Mouse (Mus musculus) forebrain, embryonic 12.5 days (tissue): ENCODE measurements around the gene Senp1. TPM values are rescaled to one million over a fixed set of nuclear protein-coding genes. Genes with fewer than 3 reads are reported as not detected.
A peak's percentile ranks its signal among the peaks of the same experiment; 100 is the strongest.

Experiments
- ATAC-seq: fragments of 200-750 bp; cut with Nextera tagmentation; 2 replicates; pipeline ENCODE4 v1.8.0; 2017; ENCODE audit warnings: moderate TSS enrichment; ENCODE audit not compliant: low FRiP score
- H3K27ac ChIP-seq: fragments of 300-500 bp; sonication (generic); 2 replicates; pipeline ENCODE4 v1.5.1; 2016; ENCODE audit warnings: mild to moderate bottlenecking
- H3K27me3 ChIP-seq: fragments of 300-500 bp; sonication (generic); 2 replicates; pipeline ENCODE4 v1.6.1; 2016; ENCODE audit warnings: mild to moderate bottlenecking
- H3K36me3 ChIP-seq: fragments of 300-500 bp; sonication (generic); replicated peaks from 2 replicates; pipeline ENCODE4 v1.6.1; 2016; ENCODE audit warnings: mild to moderate bottlenecking
- H3K4me1 ChIP-seq: fragments of 300-500 bp; sonication (generic); 2 replicates; pipeline ENCODE4 v1.6.1; 2016
- H3K4me2 ChIP-seq: fragments of 300-500 bp; sonication (generic); 2 replicates; pipeline ENCODE4 v1.6.1; 2016; ENCODE audit warnings: mild to moderate bottlenecking, moderate library complexity
- H3K4me3 ChIP-seq: fragments of 300-500 bp; sonication (generic); replicated peaks from 2 replicates; pipeline ENCODE4 v1.5.1; 2016; ENCODE audit warnings: mild to moderate bottlenecking
- H3K9ac ChIP-seq: fragments of 300-500 bp; sonication (generic); 2 replicates; pipeline ENCODE4 v1.6.1; 2016; ENCODE audit warnings: mild to moderate bottlenecking
- H3K9me3 ChIP-seq: fragments of 300-500 bp; sonication (generic); 2 replicates; pipeline ENCODE4 v1.6.1; 2016
- WGBS: fragments of 180-500 bp; shearing (Covaris S2); methylation state at CpG from one replicate; pipeline ENCODE4 v1.1.7; 2016; 5-methylcytosine and 5-hydroxymethylcytosine counted together
- polyA plus RNA-seq: library from polyadenylated mRNA; unstranded; fragments of >200 nt; fragmentation: Nextera tagmentation; extraction: Ambion mirVana; gene quantifications from 2 replicates; pipeline ENCODE4 v1.2.1, GENCODE M21; 2016

The Senp1 gene
- polyA plus RNA-seq, 1 experiment from 2014 or later, result 39.6 TPM

DNA sequence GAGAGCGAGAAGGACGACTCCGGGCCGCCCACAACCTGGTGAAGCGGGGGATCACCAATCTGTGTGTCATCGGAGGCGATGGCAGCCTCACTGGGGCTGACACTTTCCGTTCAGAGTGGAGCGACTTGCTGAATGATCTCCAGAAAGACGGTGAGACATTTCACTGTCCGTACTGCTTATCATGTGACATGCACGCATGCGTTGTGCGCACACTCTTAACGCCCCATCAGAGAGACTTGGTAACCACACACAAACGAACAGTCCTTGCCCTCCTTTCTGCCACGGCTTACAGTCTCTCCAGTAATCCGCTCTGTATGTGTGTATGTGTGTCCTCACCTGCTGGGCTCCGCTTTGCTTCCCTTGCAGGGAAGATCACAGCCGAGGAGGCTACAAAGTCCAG, 27.3 kb upstream of the Senp1 start:
- H3K27ac ChIP-seq, result no peak overlapping the region
- WGBS, result 94% methylated on average over 20 of the region's 20 CpGs
- no peaks in the 10 kb centered on the region for H3K9me3 ChIP-seq
- H3K9ac ChIP-seq, result no peak overlapping the region
- no peaks in the 10 kb centered on the region for H3K27me3 ChIP-seq
- no peak overlapping the region for H3K4me2 ChIP-seq
- H3K4me1 ChIP-seq, result no peaks in the 10 kb centered on the region
- no peak overlapping the region for H3K4me3 ChIP-seq
- ATAC-seq, result no peak
- peaks cover 73% of the 10 kb centered on the region for H3K36me3 ChIP-seq

GRCm38 (mm10) chr15:98119363-98119762, 25.8 kb upstream of the Senp1 start:
- no peak overlapping the region for H3K27ac ChIP-seq
- no peaks in the 10 kb centered on the region for H3K9me3 ChIP-seq
- H3K9ac ChIP-seq, result no peak overlapping the region
- H3K27me3 ChIP-seq, result no peaks in the 10 kb centered on the region
- WGBS, result 89% methylated on average over 12 of the region's 12 CpGs
- no peak overlapping the region for H3K4me2 ChIP-seq
- H3K4me1 ChIP-seq, result no peaks in the 10 kb centered on the region
- ATAC-seq, result no peak
- H3K4me3 ChIP-seq, result no peak overlapping the region
- peaks cover 67% of the 10 kb centered on the region for H3K36me3 ChIP-seq

- Histone ChIP-seq H3K9ac (no peak overlapping the region), H3K4me3 (no peak overlapping the region), H3K4me1 (no peaks in the 10 kb centered on the region), H3K4me2 (no peak overlapping the region), H3K27me3 (no peaks in the 10 kb centered on the region), H3K9me3 (no peaks in the 10 kb centered on the region), H3K27ac (no peak overlapping the region), H3K36me3 (peaks cover 49% of the 10 kb centered on the region)
- ATAC-seq, result no peak
- WGBS, result 91% methylated on average over 5 of the region's 5 CpGs
These were observed 22.7 kb upstream of the Senp1 start for GRCm38 (mm10) chr15:98116287-98116686.

- Histone ChIP-seq H3K4me1 (0 out of 2 replicates have a peak, but pooled peaks cover 3% of the 10 kb centered on the region), H3K9me3 (no peaks in the 10 kb centered on the region), H3K27ac (no peak overlapping the region), H3K4me2 (no peak overlapping the region), H3K9ac (no peak overlapping the region), H3K27me3 (no peaks in the 10 kb centered on the region), H3K4me3 (no peak overlapping the region), H3K36me3 (peaks cover 44% of the 10 kb centered on the region)
- 97% methylated on average over 9 of the region's 9 CpGs for WGBS
- ATAC-seq, result no peak
These were observed 22.2 kb upstream of the Senp1 start for GRCm38 (mm10) chr15:98115779-98116163.

DNA sequence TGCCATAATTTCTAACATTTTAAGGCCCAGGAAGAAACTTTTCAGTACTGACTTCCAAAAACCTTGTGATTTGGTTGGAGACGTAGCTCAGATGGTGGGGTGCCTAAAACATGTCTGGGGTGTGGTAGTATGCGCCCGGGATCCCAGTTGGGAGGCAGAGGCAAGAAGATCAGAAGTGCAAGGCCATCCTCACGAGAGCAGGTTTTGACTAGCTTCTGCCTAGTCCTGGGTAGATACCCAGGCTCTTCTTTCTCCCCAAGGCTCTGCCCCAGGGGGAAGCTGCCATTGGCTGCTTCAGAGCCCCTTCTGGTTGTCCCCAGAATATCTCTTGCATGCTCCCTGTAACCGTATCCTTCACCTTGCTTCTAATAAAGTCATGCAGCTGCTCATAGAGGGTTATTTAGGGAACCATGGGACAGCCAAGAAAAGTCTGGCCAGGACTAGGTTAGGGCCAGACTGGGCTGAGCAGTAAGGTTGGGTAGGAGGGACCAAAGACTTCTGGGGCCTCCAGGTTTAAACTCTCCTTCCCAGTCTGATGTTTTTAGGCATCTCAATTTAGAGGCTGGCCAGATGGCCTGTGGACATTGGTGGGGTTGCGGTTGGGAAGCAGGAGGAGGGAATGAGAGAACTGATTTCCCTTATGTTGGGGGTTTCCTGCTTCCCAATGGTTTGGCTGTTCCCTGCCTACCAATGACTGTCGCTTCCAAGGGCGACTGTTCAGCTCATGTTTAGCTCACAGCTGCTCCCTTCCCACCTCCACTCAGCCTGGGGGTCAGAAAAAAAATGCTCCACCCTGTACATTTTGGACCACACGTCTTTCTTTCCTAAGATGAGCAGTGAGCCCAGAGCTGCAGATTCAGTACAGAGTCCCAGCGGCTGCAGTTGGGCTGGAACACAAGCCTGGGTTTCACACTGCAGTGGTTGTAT, 21.6 kb upstream of the Senp1 start:
- ATAC-seq, result no peak
- Histone ChIP-seq H3K27ac (no peak overlapping the region), H3K9me3 (no peaks in the 10 kb centered on the region), H3K27me3 (no peaks in the 10 kb centered on the region), H3K36me3 (peaks cover 41% of the 10 kb centered on the region), H3K9ac (no peak overlapping the region), H3K4me3 (no peak overlapping the region), H3K4me1 (peaks cover 3% of the 10 kb centered on the region; the same call in 1 of the 2 replicates), H3K4me2 (no peak overlapping the region)
- WGBS, result 88% methylated on average over 10 of the region's 10 CpGs

GRCm38 (mm10) chr15:98114098-98114851, 20.7 kb upstream of the Senp1 start:
- H3K4me2 ChIP-seq, result no peak overlapping the region
- no peak for ATAC-seq
- H3K27me3 ChIP-seq, result no peaks in the 10 kb centered on the region
- H3K4me3 ChIP-seq, result no peak overlapping the region
- WGBS, result 83% methylated on average over 10 of the region's 10 CpGs
- H3K9me3 ChIP-seq, result no peaks in the 10 kb centered on the region
- H3K27ac ChIP-seq, result no peak overlapping the region
- H3K9ac ChIP-seq, result no peak overlapping the region
- peaks cover 10% of the 10 kb centered on the region for H3K4me1 ChIP-seq
- peaks cover 36% of the 10 kb centered on the region for H3K36me3 ChIP-seq

- H3K36me3 ChIP-seq, result peaks cover 20% of the 10 kb centered on the region
- H3K27me3 ChIP-seq, result no peaks in the 10 kb centered on the region
- no peak overlapping the region for H3K27ac ChIP-seq
- H3K9me3 ChIP-seq, result no peaks in the 10 kb centered on the region
- H3K4me2 ChIP-seq, result no peak overlapping the region
- no peak for ATAC-seq
- WGBS, result 79% methylated on average over 5 of the region's 5 CpGs
- peaks cover 26% of the 10 kb centered on the region for H3K4me1 ChIP-seq
- no peak overlapping the region for H3K4me3 ChIP-seq
- no peak overlapping the region for H3K9ac ChIP-seq
These were observed 18.2 kb upstream of the Senp1 start for GRCm38 (mm10) chr15:98111791-98112190.

GRCm38 (mm10) chr15:98108297-98109152, 15.0 kb upstream of the Senp1 start:
- H3K9ac ChIP-seq, result peak overlapping the region; percentile 84
- peaks cover 26% of the 10 kb centered on the region for H3K4me1 ChIP-seq

DNA sequence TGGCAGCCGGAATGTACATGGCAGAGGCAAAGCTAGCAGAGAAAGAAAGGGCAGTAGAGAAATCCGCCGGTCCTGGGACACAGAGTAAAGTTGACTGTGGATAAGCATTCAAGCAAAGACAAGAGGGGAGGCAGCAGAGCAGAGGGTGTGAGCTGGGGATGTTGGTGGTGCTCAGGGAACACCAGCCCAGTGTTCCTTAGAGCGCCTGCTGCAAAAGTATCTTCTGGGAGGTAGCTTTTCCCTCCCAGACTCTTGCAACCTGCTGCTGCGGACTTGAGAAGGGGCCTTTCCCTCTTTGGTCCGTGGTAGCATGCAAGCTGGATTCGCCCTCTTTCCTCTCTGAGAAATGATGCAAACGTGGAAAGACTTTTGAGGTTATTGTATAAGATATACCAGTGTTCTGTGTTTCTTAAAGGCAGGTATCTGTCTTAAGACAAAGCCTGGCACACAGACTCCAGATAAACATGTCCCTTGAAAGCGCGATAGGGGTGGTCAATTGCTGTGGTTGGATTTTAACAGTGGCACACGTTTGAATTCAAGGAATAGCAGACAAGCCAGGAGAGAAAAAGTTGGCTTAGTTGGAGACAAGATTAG, 14.3 kb upstream of the Senp1 start:
- peak overlapping the region; percentile 83; the same call in 1 of the 2 replicates for H3K27ac ChIP-seq
- peaks cover 26% of the 10 kb centered on the region for H3K4me1 ChIP-seq
- peak overlapping the region; percentile 74 for H3K4me2 ChIP-seq
- peak overlapping the region; percentile 54 for H3K4me3 ChIP-seq
- H3K9me3 ChIP-seq, result no peaks in the 10 kb centered on the region
- H3K9ac ChIP-seq, result peak overlapping the region; percentile 84
- peaks cover 9% of the 10 kb centered on the region for H3K36me3 ChIP-seq
- 40% methylated on average over 11 of the region's 11 CpGs for WGBS
- H3K27me3 ChIP-seq, result no peaks in the 10 kb centered on the region
- ATAC-seq, result no peak; the same call in 1 of the 2 replicates

More at GRCm38 (mm10) chr15:98108297-98109152, 15.0 kb upstream of the Senp1 start:
- peak overlapping the region; percentile 74 for H3K4me2 ChIP-seq
- peaks cover 13% of the 10 kb centered on the region for H3K36me3 ChIP-seq
- H3K27ac ChIP-seq, result peak overlapping the region; percentile 83
- peak overlapping the region; percentile 54 for H3K4me3 ChIP-seq
- WGBS, result 4% methylated on average over 37 of the region's 37 CpGs
- H3K9me3 ChIP-seq, result no peaks in the 10 kb centered on the region
- H3K27me3 ChIP-seq, result no peaks in the 10 kb centered on the region
- ATAC-seq, result peak; percentile 96

DNA sequence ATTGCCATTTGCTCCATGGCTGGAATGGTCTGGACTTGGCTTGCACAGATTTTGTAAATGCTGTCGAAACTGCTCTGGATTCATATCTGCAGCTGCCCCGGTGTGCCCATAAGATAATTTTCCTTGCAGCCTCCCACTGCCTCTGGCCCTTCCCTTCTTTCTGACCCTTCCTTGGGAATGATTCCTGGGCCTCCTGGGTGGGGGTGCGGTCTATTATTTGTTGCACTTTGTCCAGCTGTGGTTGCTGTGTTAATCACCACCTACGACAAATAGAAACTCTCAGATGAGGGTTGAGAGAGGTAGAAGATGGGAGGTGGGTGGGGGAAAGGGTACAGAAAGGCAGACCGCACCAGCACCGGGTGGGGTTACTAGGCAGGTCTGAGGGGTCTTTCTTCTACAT, 13.7 kb upstream of the Senp1 start:
- no peaks in the 10 kb centered on the region for H3K27me3 ChIP-seq
- no peak overlapping the region for H3K9ac ChIP-seq
- peaks cover 4% of the 10 kb centered on the region for H3K36me3 ChIP-seq
- H3K4me1 ChIP-seq, result peaks cover 26% of the 10 kb centered on the region
- H3K9me3 ChIP-seq, result no peaks in the 10 kb centered on the region
- 80% methylated on average over 6 of the region's 6 CpGs for WGBS
- H3K4me2 ChIP-seq, result no peak overlapping the region
- no peak for ATAC-seq
- no peak overlapping the region for H3K27ac ChIP-seq
- no peak overlapping the region for H3K4me3 ChIP-seq

GRCm38 (mm10) chr15:98106506-98106905, 13.0 kb upstream of the Senp1 start:
- Histone ChIP-seq H3K27me3 (no peaks in the 10 kb centered on the region), H3K9ac (no peak overlapping the region), H3K36me3 (no peaks in the 10 kb centered on the region)

More at GRCm38 (mm10) chr15:98106506-98106905, 13.0 kb upstream of the Senp1 start:
- ATAC-seq, result no peak
- Histone ChIP-seq H3K9me3 (no peaks in the 10 kb centered on the region), H3K4me3 (no peak overlapping the region), H3K27ac (no peak overlapping the region), H3K4me2 (no peak overlapping the region), H3K4me1 (peaks cover 26% of the 10 kb centered on the region)
- 87% methylated on average over 6 of the region's 6 CpGs for WGBS
